Mouse (Mus musculus) hematopoietic stem cell, adult 5-6 weeks (primary cell): ENCODE measurements around the gene Caskin1. TPM values are rescaled to one million over a fixed set of nuclear protein-coding genes. Genes with fewer than 3 reads are reported as not detected.

ENCODE experiments used
- ATAC-seq, 2 experiments: fragments of 125-278 bp in 1 of 2; replicated peaks in 1 of 2; 2 replicates each; pipeline ENCODE4 v1.8.0; 2016 to 2017; ENCODE audit warnings: inconsistent platforms in 2 of 2, mild to moderate bottlenecking in 2 of 2, moderate number of reproducible peaks in 2 of 2, low read depth in 1 of 2, moderate TSS enrichment in 1 of 2; ENCODE audit not compliant: low FRiP score in 2 of 2, poor library complexity in 2 of 2, severe bottlenecking in 2 of 2, insufficient read depth in 1 of 2, low TSS enrichment in 1 of 2
- total RNA-seq: library from RNA; stranded (forward); fragments of 172-1452, 232-1000 nt; gene quantifications from 2 replicates; pipeline ENCODE4 v1.2.3, GENCODE M21; 2017

The Caskin1 gene
- total RNA-seq, 1 experiment from 2014 or later: not detected

- peak; percentile 83 to 87 for ATAC-seq
Observed at GRCm38 (mm10) chr17:24540375-24540774, 52.0 kb downstream of the Caskin1 start.

- no peak for ATAC-seq
Observed at GRCm38 (mm10) chr17:24544613-24545012, 56.2 kb downstream of the Caskin1 start.

- ATAC-seq: no peak
Observed at GRCm38 (mm10) chr17:24545247-24545646, 56.8 kb downstream of the Caskin1 start.

- ATAC-seq: no peak
Observed at GRCm38 (mm10) chr17:24546234-24546633, 57.8 kb downstream of the Caskin1 start.

GRCm38 (mm10) chr17:24548435-24548834 lies 60.0 kb downstream of the Caskin1 start:
- peak in 1 of 2 experiments; percentile 44; a peak in 1 of 4 replicates for ATAC-seq

- peak; percentile 30 to 34; a peak in 2 of 4 replicates for ATAC-seq
Observed at GRCm38 (mm10) chr17:24548921-24549617, 60.7 kb downstream of the Caskin1 start.

- peak; percentile 91 to 93 for ATAC-seq
Observed at GRCm38 (mm10) chr17:24549618-24550415, 61.4 kb downstream of the Caskin1 start, which contains the start of gene Pkd1. Gene Pkd1 (plus strand): TSS chr17:24549834.

- 0 out of 4 replicates have a peak, but pooled peaks of 1 of the 2 experiments have one; percentile 14 for ATAC-seq
Observed at GRCm38 (mm10) chr17:24550416-24551049, 62.1 kb downstream of the Caskin1 start.

- ATAC-seq: no peak
Observed at GRCm38 (mm10) chr17:24551050-24551444, 62.6 kb downstream of the Caskin1 start.

- ATAC-seq: no peak
Observed at GRCm38 (mm10) chr17:24557091-24557490, 68.7 kb downstream of the Caskin1 start.

Other genes starting within 250 kb of the Caskin1 start
- gene Ccnf, start 237.1 kb upstream of the Caskin1 start, total RNA-seq: 18.1 and 21.1 TPM in 2 replicates
- 0.25 TPM in 1 of 2 replicates, not detected in the other for gene Abca17, start 137.5 kb upstream of the Caskin1 start, total RNA-seq
- 12.8 and 14.2 TPM in 2 replicates for gene Abca3, start 136.7 kb upstream of the Caskin1 start, total RNA-seq
- 160 and 256 TPM in 2 replicates for gene Rnps1, start 74.0 kb upstream of the Caskin1 start, total RNA-seq
- 21.2 and 30.8 TPM in 2 replicates for gene Eci1, start 62.0 kb upstream of the Caskin1 start, total RNA-seq
- 2.7 TPM in 1 of 2 replicates, not detected in the other for gene Dnase1l2, start 45.5 kb upstream of the Caskin1 start, total RNA-seq
- 12.1 and 22.6 TPM in 2 replicates for gene E4f1, start 18.3 kb upstream of the Caskin1 start, total RNA-seq
- 12.9 and 13.3 TPM in 2 replicates for gene Pgp, start 18.2 kb upstream of the Caskin1 start, total RNA-seq
- 1.2 TPM in 1 of 2 replicates, not detected in the other for gene Bricd5, start 14.7 kb upstream of the Caskin1 start, total RNA-seq
- 9.2 and 31.8 TPM in 2 replicates for gene Mlst8, start 9.5 kb upstream of the Caskin1 start, total RNA-seq
- 72.9 and 85.6 TPM in 2 replicates for gene Traf7, start 39.3 kb downstream of the Caskin1 start, total RNA-seq
- 1.4 TPM in 1 of 2 replicates, not detected in the other for gene Rab26, start 45.6 kb downstream of the Caskin1 start, total RNA-seq
- gene Pkd1, start 61.2 kb downstream of the Caskin1 start, total RNA-seq: 13.3 and 17.9 TPM in 2 replicates
- 25.1 and 59.3 TPM in 2 replicates for gene Tsc2, start 144.0 kb downstream of the Caskin1 start, total RNA-seq
- gene Nthl1, start 144.1 kb downstream of the Caskin1 start, total RNA-seq: 11.1 and 14.5 TPM in 2 replicates
- gene Slc9a3r2, start 161.7 kb downstream of the Caskin1 start, total RNA-seq: 2.2 and 4.7 TPM in 2 replicates
- gene Npw, start 169.9 kb downstream of the Caskin1 start, total RNA-seq: not detected in 2 replicates
- gene Zfp598, start 181.1 kb downstream of the Caskin1 start, total RNA-seq: 19.7 and 22.8 TPM in 2 replicates
- gene Syngr3, start 201.4 kb downstream of the Caskin1 start, total RNA-seq: 0.25 TPM in 1 of 2 replicates, not detected in the other
- 29.3 and 45.5 TPM in 2 replicates for gene Gfer, start 207.6 kb downstream of the Caskin1 start, total RNA-seq
- 1.2 and 2.8 TPM in 2 replicates for gene Noxo1, start 207.6 kb downstream of the Caskin1 start, total RNA-seq
- 24.0 and 29.7 TPM in 2 replicates for gene Tbl3, start 219.1 kb downstream of the Caskin1 start, total RNA-seq
- not detected in 2 replicates for gene Rnf151, start 229.5 kb downstream of the Caskin1 start, total RNA-seq
- 1,140 and 1,689 TPM in 2 replicates for gene Rps2, start 229.5 kb downstream of the Caskin1 start, total RNA-seq
- gene Ndufb10, start 235.9 kb downstream of the Caskin1 start, total RNA-seq: 164 and 207 TPM in 2 replicates
- gene Rpl3l, start 239.2 kb downstream of the Caskin1 start, total RNA-seq: not detected in 2 replicates
- 33.6 and 69.4 TPM in 2 replicates for gene Msrb1, start 248.0 kb downstream of the Caskin1 start, total RNA-seq